Mouse (Mus musculus) hindbrain, embryonic 12.5 days (tissue): ENCODE data around the gene Csmd2. TPM values are rescaled to one million over a fixed set of nuclear protein-coding genes. Genes with fewer than 3 reads are reported as not detected.
A peak's percentile ranks its signal among the peaks of the same experiment; 100 is the strongest.
"Not testable (repeated sequence)": the region's sequence is repeated elsewhere in the genome, so short reads cannot be mapped to it uniquely, and the experiment has no call there.

ENCODE experiments used
- ATAC-seq: fragments of 200-750 bp; cut with Nextera tagmentation; 2 replicates; pipeline ENCODE4 v1.8.0; 2017; ENCODE audit warnings: moderate TSS enrichment; ENCODE audit not compliant: low FRiP score
- H3K27ac ChIP-seq: fragments of 300-500 bp; sonication (generic); 2 replicates; pipeline ENCODE4 v1.5.1; 2016; ENCODE audit warnings: mild to moderate bottlenecking
- H3K27me3 ChIP-seq: fragments of 300-500 bp; sonication (generic); 2 replicates; pipeline ENCODE4 v1.6.1; 2016; ENCODE audit warnings: mild to moderate bottlenecking
- H3K36me3 ChIP-seq: fragments of 300-500 bp; sonication (generic); 2 replicates; pipeline ENCODE4 v1.6.1; 2016; ENCODE audit warnings: mild to moderate bottlenecking
- H3K4me1 ChIP-seq: fragments of 300-500 bp; sonication (generic); 2 replicates; pipeline ENCODE4 v1.6.1; 2016
- H3K4me2 ChIP-seq: fragments of 300-500 bp; sonication (generic); replicated peaks from 2 replicates; pipeline ENCODE4 v1.6.1; 2016; ENCODE audit warnings: mild to moderate bottlenecking
- H3K4me3 ChIP-seq: fragments of 300-500 bp; sonication (generic); 2 replicates; pipeline ENCODE4 v1.5.1; 2016; ENCODE audit warnings: mild to moderate bottlenecking
- H3K9ac ChIP-seq: fragments of 300-500 bp; sonication (generic); 2 replicates; pipeline ENCODE4 v1.6.1; 2016; ENCODE audit warnings: mild to moderate bottlenecking, moderate library complexity
- H3K9me3 ChIP-seq: fragments of 300-500 bp; sonication (generic); replicated peaks from 2 replicates; pipeline ENCODE4 v1.6.1; 2016; ENCODE audit warnings: mild to moderate bottlenecking
- WGBS: fragments of 180-500 bp; shearing (Covaris S2); methylation state at CpG from one replicate; pipeline ENCODE4 v1.1.7; 2016; 5-methylcytosine and 5-hydroxymethylcytosine counted together
- polyA plus RNA-seq: library from polyadenylated mRNA; unstranded; fragments of >200 nt; fragmentation: Nextera tagmentation; extraction: Ambion mirVana; gene quantifications from 2 replicates; pipeline ENCODE4 v1.2.1, GENCODE M21; 2016

Csmd2 gene
- polyA plus RNA-seq, 1 experiment from 2014 or later: 5.4 TPM

DNA sequence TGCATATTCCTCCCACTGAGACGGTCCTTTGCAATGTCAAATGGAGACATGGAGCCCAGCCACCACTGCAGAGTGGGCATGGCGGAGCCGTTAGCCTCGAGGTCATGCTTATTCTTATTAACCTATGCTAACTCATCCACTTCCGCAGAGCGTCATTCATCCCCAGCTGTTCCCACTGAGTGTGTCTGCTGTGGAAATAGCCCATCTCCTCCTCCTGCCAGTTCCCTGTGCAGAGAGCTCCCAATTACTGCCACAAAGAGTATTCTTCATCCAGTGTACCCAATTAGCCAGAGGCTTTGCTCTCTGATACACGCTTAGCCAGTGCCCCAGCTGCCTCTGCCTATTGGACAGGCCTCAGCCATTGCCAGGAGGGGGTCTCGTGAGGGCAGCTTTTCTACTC, 504.4 kb downstream of the Csmd2 start:
- WGBS: 52% methylated on average over 8 of the region's 8 CpGs
- Histone ChIP-seq H3K4me2 (no peak overlapping the region), H3K27ac (peak overlapping the region; percentile 14; the same call in 1 of the 2 replicates), H3K36me3 (peaks cover 8% of the 10 kb centered on the region; the same call in 1 of the 2 replicates), H3K4me3 (no peak overlapping the region), H3K9ac (no peak overlapping the region), H3K27me3 (no peaks in the 10 kb centered on the region), H3K4me1 (peaks cover 4% of the 10 kb centered on the region), H3K9me3 (no peaks in the 10 kb centered on the region)
- peak; percentile 78; the same call in 1 of the 2 replicates for ATAC-seq

- Histone ChIP-seq H3K4me3 (no peak overlapping the region), H3K27ac (no peak overlapping the region), H3K36me3 (no peaks in the 10 kb centered on the region), H3K9ac (no peak overlapping the region), H3K27me3 (no peaks in the 10 kb centered on the region), H3K9me3 (no peaks in the 10 kb centered on the region), H3K4me2 (no peak overlapping the region), H3K4me1 (no peaks in the 10 kb centered on the region)
- no peak for ATAC-seq
- 70% methylated on average over 2 of the region's 2 CpGs for WGBS
These were observed 512.3 kb downstream of the Csmd2 start for GRCm38 (mm10) chr4:128499980-128500379.

DNA sequence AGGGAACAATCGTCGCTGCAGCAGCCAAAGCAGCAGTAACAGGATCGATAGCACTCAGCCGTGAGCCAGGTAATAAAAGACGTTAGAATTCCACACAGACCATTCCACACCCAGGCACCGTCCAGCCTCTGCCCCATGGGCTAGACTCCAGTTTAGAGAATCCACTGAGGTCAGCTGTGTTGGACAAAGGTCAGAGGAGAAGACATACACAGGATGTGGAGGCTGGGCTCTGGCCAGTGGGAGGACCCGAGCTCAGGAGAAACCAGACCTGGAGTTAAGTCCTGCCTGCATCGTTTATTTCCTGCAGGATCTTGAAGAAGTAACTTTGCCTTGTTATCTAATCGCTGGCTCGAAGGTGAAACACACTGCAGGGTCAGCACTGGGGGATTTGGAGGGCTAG, 519.2 kb downstream of the Csmd2 start:
- Histone ChIP-seq H3K4me2 (no peak overlapping the region), H3K4me3 (no peak overlapping the region), H3K4me1 (no peaks in the 10 kb centered on the region), H3K27ac (no peak overlapping the region), H3K9me3 (no peaks in the 10 kb centered on the region), H3K27me3 (no peaks in the 10 kb centered on the region; the same call in 1 of the 2 replicates), H3K9ac (no peak overlapping the region), H3K36me3 (peaks cover 3% of the 10 kb centered on the region; the same call in 1 of the 2 replicates)
- WGBS: 67% methylated on average over 10 of the region's 10 CpGs
- ATAC-seq: no peak

DNA sequence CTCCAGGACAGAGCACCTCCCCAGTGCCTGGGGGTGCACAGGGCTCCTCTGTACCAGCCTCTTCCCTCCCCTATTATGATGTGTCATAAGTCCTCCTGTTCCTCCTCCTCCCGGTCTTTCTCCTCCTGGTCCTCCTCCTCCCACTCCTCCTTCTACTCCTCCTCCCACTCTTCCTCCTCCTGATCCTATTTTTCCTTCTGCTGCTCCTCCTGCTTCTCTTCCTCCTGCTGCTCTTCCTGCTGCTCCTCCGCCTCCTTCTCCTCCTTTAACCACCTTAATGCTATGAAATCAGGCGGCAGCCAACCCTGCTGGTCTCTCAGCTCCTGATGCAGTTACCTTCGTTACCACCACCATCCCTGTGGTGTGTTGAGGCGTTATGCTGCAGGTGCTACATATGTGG, 522.2 kb downstream of the Csmd2 start:
- ATAC-seq: no peak
- no peak overlapping the region for H3K27ac ChIP-seq
- WGBS: 77% methylated on average over 5 of the region's 5 CpGs
- no peaks in the 10 kb centered on the region for H3K4me1 ChIP-seq
- no peaks in the 10 kb centered on the region for H3K9me3 ChIP-seq
- H3K4me2 ChIP-seq: no peak overlapping the region
- no peak overlapping the region for H3K4me3 ChIP-seq
- no peak overlapping the region for H3K9ac ChIP-seq
- H3K36me3 ChIP-seq: peaks cover 4% of the 10 kb centered on the region; the same call in 1 of the 2 replicates
- no peaks in the 10 kb centered on the region; the same call in 1 of the 2 replicates for H3K27me3 ChIP-seq

DNA sequence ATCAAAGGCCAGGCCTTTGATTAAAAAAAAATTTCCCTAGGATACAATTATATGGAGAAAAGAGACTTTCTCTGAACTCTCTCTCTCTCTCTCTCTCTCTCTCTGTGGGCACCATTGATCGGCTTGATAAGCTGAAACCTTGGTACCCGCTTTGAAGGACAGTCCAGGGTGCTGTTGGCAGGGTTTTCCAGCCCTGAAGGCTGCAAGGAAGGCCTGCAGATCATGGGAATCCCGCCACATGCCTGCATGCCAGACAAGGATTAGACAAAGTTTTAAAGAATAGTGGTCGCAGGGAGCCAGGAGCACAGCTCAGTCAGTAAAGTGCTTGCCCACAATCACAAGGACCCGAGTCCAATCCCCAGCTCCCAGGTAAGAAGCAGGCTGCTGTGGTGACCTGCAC, 526.8 kb downstream of the Csmd2 start:
- ATAC-seq: no peak
- Histone ChIP-seq H3K27me3 (no peaks in the 10 kb centered on the region; the same call in 1 of the 2 replicates), H3K4me2 (no peak overlapping the region), H3K9ac (no peak overlapping the region), H3K36me3 (peaks cover 7% of the 10 kb centered on the region; the same call in 1 of the 2 replicates), H3K9me3 (no peaks in the 10 kb centered on the region), H3K4me3 (no peak overlapping the region), H3K27ac (no peak overlapping the region), H3K4me1 (no peaks in the 10 kb centered on the region)
- 80% methylated on average over 5 of the region's 5 CpGs for WGBS

DNA sequence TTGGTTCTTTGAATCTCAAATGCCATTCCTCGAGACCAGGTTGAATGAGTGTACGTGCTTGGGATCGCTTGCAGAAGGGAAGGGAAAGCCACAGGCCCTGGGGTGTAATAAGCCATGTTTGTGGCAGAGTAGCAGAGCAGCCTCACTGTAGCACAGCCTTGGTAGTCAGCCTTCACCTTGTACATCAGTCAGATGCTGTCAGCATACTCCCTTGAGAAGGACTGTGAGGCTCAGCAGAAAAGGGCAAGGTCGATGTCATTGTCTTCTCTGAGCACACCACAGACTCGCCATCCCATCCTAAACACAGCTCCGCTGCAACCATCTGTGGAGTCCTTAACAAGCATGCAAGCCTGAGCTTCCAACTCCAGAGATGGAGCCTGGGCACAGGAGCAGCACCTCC, 533.6 kb downstream of the Csmd2 start:
- no peak for ATAC-seq
- no peaks in the 10 kb centered on the region for H3K9me3 ChIP-seq
- H3K4me2 ChIP-seq: no peak overlapping the region
- WGBS: 85% methylated on average over 6 of the region's 6 CpGs
- H3K9ac ChIP-seq: no peak overlapping the region
- no peaks in the 10 kb centered on the region for H3K36me3 ChIP-seq
- H3K4me3 ChIP-seq: no peak overlapping the region
- H3K4me1 ChIP-seq: no peaks in the 10 kb centered on the region
- H3K27me3 ChIP-seq: no peaks in the 10 kb centered on the region
- H3K27ac ChIP-seq: no peak overlapping the region

GRCm38 (mm10) chr4:128543378-128543777, 555.7 kb downstream of the Csmd2 start:
- Histone ChIP-seq H3K27ac (no peak overlapping the region), H3K4me2 (no peak overlapping the region), H3K36me3 (peaks cover 4% of the 10 kb centered on the region; the same call in 1 of the 2 replicates), H3K9me3 (no peaks in the 10 kb centered on the region), H3K27me3 (no peaks in the 10 kb centered on the region), H3K4me3 (no peak overlapping the region), H3K9ac (no peak overlapping the region), H3K4me1 (no peaks in the 10 kb centered on the region)
- no peak for ATAC-seq
- WGBS: 21% methylated on average over 2 of the region's 2 CpGs

GRCm38 (mm10) chr4:128543956-128544486, 556.4 kb downstream of the Csmd2 start:
- not testable (repeated sequence) for H3K4me3 ChIP-seq, H3K9ac ChIP-seq, H3K27me3 ChIP-seq, H3K27ac ChIP-seq, H3K9me3 ChIP-seq, H3K4me1 ChIP-seq, H3K36me3 ChIP-seq, H3K4me2 ChIP-seq, ATAC-seq
- WGBS: 78% methylated on average over 2 of the region's 2 CpGs

GRCm38 (mm10) chr4:128550756-128551155, 563.1 kb downstream of the Csmd2 start:
- Histone ChIP-seq H3K27me3 (no peaks in the 10 kb centered on the region; the same call in 1 of the 2 replicates), H3K27ac (no peak overlapping the region), H3K4me2 (no peak overlapping the region), H3K9me3 (no peaks in the 10 kb centered on the region), H3K4me1 (0 out of 2 replicates have a peak, but pooled peaks cover 2% of the 10 kb centered on the region), H3K36me3 (no peaks in the 10 kb centered on the region; the same call in none of the 2 replicates), H3K4me3 (no peak overlapping the region), H3K9ac (no peak overlapping the region)
- 89% methylated on average over 6 of the region's 6 CpGs for WGBS
- ATAC-seq: no peak

DNA sequence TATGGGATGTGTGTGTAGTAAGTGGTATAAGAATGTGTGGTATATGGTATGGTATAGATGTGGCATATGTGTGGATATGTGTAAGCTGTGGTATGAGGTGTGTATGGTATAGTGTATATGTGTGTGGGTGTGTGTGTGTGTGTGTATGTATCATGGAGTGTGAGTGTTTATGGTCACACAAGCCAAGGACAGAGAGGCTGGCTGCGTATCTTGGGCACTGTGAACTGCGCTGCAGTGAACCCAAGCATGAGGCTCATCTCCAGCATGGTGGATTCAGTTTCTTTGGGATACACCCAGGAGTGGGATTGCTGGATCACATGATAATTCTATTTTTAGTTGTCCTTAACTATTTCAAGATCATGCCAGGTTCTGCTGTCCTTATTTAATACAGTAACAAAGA, 566.5 kb downstream of the Csmd2 start:
- no peaks in the 10 kb centered on the region; the same call in 1 of the 2 replicates for H3K27me3 ChIP-seq
- WGBS: 97% methylated on average over 2 of the region's 2 CpGs
- H3K36me3 ChIP-seq: no peaks in the 10 kb centered on the region; the same call in none of the 2 replicates
- ATAC-seq: no peak
- 0 out of 2 replicates have a peak overlapping the region, but pooled peaks have one; percentile 13 for H3K9ac ChIP-seq
- no peaks in the 10 kb centered on the region for H3K9me3 ChIP-seq
- no peak overlapping the region for H3K4me3 ChIP-seq
- H3K4me2 ChIP-seq: no peak overlapping the region
- no peak overlapping the region for H3K27ac ChIP-seq
- 0 out of 2 replicates have a peak, but pooled peaks cover 2% of the 10 kb centered on the region for H3K4me1 ChIP-seq

DNA sequence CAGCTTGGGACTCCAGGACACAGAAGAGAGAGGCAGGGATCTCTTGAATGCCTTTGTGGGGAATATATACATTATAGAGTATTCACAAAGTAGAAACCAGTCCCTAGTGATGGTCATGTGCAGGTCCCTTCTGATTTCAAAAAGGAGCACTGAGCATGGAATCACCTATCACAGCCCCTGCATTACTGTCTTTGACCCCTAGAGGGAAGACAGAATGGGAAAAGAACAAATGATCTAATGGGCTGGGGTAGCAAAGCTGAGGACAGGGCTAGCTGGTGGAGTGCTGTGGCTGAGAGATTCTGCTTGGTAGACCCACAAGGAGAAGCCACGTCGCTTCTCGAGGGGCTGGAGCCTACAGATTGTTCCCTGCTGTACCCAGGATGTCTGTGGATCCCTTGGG, 572.7 kb downstream of the Csmd2 start:
- H3K27ac ChIP-seq: no peak overlapping the region
- H3K4me2 ChIP-seq: no peak overlapping the region
- no peak for ATAC-seq
- H3K4me3 ChIP-seq: no peak overlapping the region
- H3K4me1 ChIP-seq: peaks cover 6% of the 10 kb centered on the region; the same call in 1 of the 2 replicates
- no peak overlapping the region for H3K9ac ChIP-seq
- no peaks in the 10 kb centered on the region for H3K9me3 ChIP-seq
- 77% methylated on average over 3 of the region's 3 CpGs for WGBS
- H3K36me3 ChIP-seq: no peaks in the 10 kb centered on the region; the same call in 1 of the 2 replicates
- H3K27me3 ChIP-seq: no peaks in the 10 kb centered on the region

DNA sequence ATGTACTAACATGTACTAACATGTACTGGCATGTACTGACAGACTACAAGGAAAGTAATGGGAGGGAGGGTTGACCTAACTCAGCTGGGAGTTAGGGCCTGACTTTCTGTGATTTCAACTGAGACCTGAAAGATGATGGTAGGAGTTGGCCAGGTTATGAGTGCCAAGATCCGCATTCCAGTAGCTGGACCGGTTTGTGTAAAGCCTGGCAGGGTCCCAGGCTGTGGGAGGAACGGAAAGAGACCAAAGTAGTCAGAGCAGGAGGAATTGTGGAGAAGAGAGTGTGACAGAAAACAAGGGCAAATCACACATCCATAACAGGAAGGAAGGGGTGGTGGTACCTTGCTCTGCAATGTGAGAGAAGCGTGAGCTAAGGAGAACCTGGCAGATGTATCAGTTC, 588.2 kb downstream of the Csmd2 start:
- 90% methylated on average over 4 of the region's 4 CpGs for WGBS
- Histone ChIP-seq H3K4me3 (no peak overlapping the region), H3K9ac (no peak overlapping the region), H3K36me3 (peaks cover 34% of the 10 kb centered on the region), H3K27ac (no peak overlapping the region), H3K4me2 (no peak overlapping the region), H3K27me3 (no peaks in the 10 kb centered on the region), H3K9me3 (peaks cover 17% of the 10 kb centered on the region), H3K4me1 (no peaks in the 10 kb centered on the region)
- no peak for ATAC-seq

DNA sequence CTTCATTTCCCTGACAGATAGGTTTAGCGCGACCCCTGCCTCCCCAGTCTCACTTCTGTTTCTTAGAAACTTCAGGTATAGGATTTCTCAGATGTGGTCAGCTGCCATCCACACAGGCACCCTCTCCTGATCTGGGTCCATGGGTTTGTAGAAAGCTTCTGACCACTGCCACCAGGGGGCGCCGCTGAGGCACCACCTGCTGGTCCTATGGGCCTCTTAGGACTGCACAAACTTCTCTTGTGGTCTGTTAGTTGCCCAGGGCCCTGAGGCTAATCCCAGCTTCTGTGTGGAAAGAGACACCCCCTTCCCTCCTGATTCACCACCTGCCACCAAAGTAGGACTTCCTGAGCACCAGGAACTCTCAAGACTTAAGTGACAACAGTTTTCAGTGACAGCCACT, 591.5 kb downstream of the Csmd2 start:
- ATAC-seq: no peak
- H3K4me3 ChIP-seq: no peak overlapping the region
- H3K4me2 ChIP-seq: no peak overlapping the region
- H3K4me1 ChIP-seq: no peaks in the 10 kb centered on the region
- WGBS: 53% methylated on average over 4 of the region's 4 CpGs
- no peaks in the 10 kb centered on the region for H3K27me3 ChIP-seq
- H3K9me3 ChIP-seq: peaks cover 51% of the 10 kb centered on the region
- H3K36me3 ChIP-seq: peaks cover 68% of the 10 kb centered on the region
- H3K27ac ChIP-seq: no peak overlapping the region
- H3K9ac ChIP-seq: no peak overlapping the region
